Mouse (Mus musculus): ENCODE results near the gene Orai1. TPM values are rescaled to one million over a fixed set of nuclear protein-coding genes. Genes with fewer than 3 reads are reported as not detected.

The Orai1 gene
- 85.6 TPM for total RNA-seq (2023)

GRCm38 (mm10) chr5:123014753-123015701 is at the start of gene Orai1:
Gene Orai1, plus strand, starts transcription at chr5:123015074.

GRCm38 (mm10) chr5:122989551-122990330 is 25.1 kb upstream of the Orai1 start, which contains the start of gene Kdm2b:
Gene Kdm2b, minus strand, starts transcription at chr5:122989823.

GRCm38 (mm10) chr5:123046916-123047315 is 32.0 kb downstream of the Orai1 start, which contains the start of gene Morn3:
Gene Morn3, minus strand, starts transcription at chr5:123047016.

GRCm38 (mm10) chr5:123068115-123068514 is 53.2 kb downstream of the Orai1 start, which contains the start of gene Tmem120b:
Gene Tmem120b, plus strand, starts transcription at chr5:123068415.

Other genes with a start within 250 kb of the Orai1 start
- 29.4 TPM for gene Camkk2, start 235.7 kb upstream of the Orai1 start, total RNA-seq (2023)
- gene Anapc5, start 193.7 kb upstream of the Orai1 start, total RNA-seq (2023): 238 TPM
- 28.2 TPM for gene Rnf34, start 165.0 kb upstream of the Orai1 start, total RNA-seq (2023)
- gene Kdm2b, start 25.3 kb upstream of the Orai1 start, total RNA-seq (2023): 87.6 TPM
- gene Morn3, start 31.9 kb downstream of the Orai1 start, total RNA-seq (2023): not detected
- 7.9 TPM for gene Tmem120b, start 53.3 kb downstream of the Orai1 start, total RNA-seq (2023)
- gene Rhof, start 117.6 kb downstream of the Orai1 start, total RNA-seq (2023): 69.0 TPM
- gene Setd1b, start 127.1 kb downstream of the Orai1 start, total RNA-seq (2023): 97.1 TPM
- gene Psmd9, start 154.3 kb downstream of the Orai1 start, total RNA-seq (2023): 28.8 TPM
- not detected for gene Hpd, start 167.7 kb downstream of the Orai1 start, total RNA-seq (2023)
- 1.9 TPM for gene Wdr66, start 237.0 kb downstream of the Orai1 start, total RNA-seq (2023)